Mouse (Mus musculus): Measurements from ENCODE around the gene Zfhx2.

GRCm38 (mm10) chr14:55053050-55053449 is 39.1 kb downstream of the Zfhx2 start:
- TF ChIP-seq CTCF (IDR thresholded peaks at IDR 0.05; ENCODE audit: low read depth, low read length): no peak
- TF ChIP-seq POLR2A (IDR thresholded peaks at IDR 0.05; ENCODE audit: insufficient read depth, low read length): no peak

Data from ES-Bruce4 (cell line).